Mouse (Mus musculus): ENCODE data around the gene Myo1h.

DNA sequence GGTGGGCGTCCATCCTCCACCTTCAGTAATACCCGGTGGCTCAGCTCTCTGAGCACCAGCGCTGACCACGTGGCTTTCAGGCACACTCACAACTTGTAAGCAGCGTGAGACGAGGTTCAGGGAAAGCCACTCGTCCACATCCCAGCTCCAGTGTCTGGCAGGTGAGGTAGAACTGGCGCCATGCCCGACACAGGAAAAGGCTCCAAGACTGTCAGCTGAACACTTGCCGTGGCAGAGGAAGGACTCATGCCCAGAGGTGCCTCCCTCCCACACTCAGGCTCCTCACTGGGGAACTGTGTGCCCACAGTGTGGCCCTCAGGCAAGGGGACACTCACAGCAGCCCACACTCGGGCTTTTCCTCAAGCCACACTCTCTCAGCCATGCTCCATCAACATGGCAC is 84.2 kb downstream of the Myo1h start:
- TF ChIP-seq TAL1 (IDR thresholded peaks at IDR 0.05; ENCODE audit: low read length) (no peak), GATA1 (IDR thresholded peaks at IDR 0.05; ENCODE audit: low read length) (no peak)
